Mouse (Mus musculus) kidney, embryonic 14.5 days (tissue): Measurements from ENCODE around the gene Tpst2. TPM values are rescaled to one million over a fixed set of nuclear protein-coding genes. Genes with fewer than 3 reads are reported as not detected.
A peak's percentile ranks its signal among the peaks of the same experiment; 100 is the strongest.
"Not testable (repeated sequence)": the region's sequence is repeated elsewhere in the genome, so short reads cannot be mapped to it uniquely, and the experiment has no call there.

Experiments
- ATAC-seq: fragments of 200-750 bp; cut with Nextera tagmentation; 2 replicates; pipeline ENCODE4 v1.8.0; 2017; ENCODE audit warnings: moderate number of reproducible peaks, mild to moderate bottlenecking, moderate TSS enrichment, moderate library complexity; ENCODE audit not compliant: low FRiP score, low TSS enrichment
- H3K27ac ChIP-seq: fragments of 300-500 bp; sonication (generic); 2 replicates; pipeline ENCODE4 v1.5.1; 2014; ENCODE audit warnings: low read depth, mild to moderate bottlenecking, low read length, moderate library complexity, mixed read lengths
- H3K27me3 ChIP-seq: fragments of 300-500 bp; sonication (generic); 2 replicates; pipeline ENCODE4 v1.6.1; 2014; ENCODE audit warnings: mild to moderate bottlenecking, low read length; ENCODE audit not compliant: control insufficient read depth, insufficient read depth
- H3K36me3 ChIP-seq: fragments of 300-500 bp; sonication (generic); 2 replicates; pipeline ENCODE4 v1.6.1; 2014; ENCODE audit warnings: low read length, mixed read lengths; ENCODE audit not compliant: control insufficient read depth, insufficient read depth
- H3K4me1 ChIP-seq: fragments of 300-500 bp; sonication (generic); 2 replicates; pipeline ENCODE4 v1.6.1; 2014; ENCODE audit warnings: low read length, mixed read lengths; ENCODE audit not compliant: control insufficient read depth, insufficient read depth
- H3K4me2 ChIP-seq: fragments of 300-500 bp; sonication (generic); replicated peaks from 2 replicates; pipeline ENCODE4 v1.6.1; 2014; ENCODE audit warnings: low read depth, mild to moderate bottlenecking, low read length
- H3K4me3 ChIP-seq: fragments of 300-500 bp; sonication (generic); 2 replicates; pipeline ENCODE4 v1.5.1; 2014; ENCODE audit warnings: mild to moderate bottlenecking, low read length
- H3K9ac ChIP-seq: fragments of 300-500 bp; sonication (generic); 2 replicates; pipeline ENCODE4 v1.6.1; 2014; ENCODE audit warnings: low read depth, mild to moderate bottlenecking, low read length, moderate library complexity
- H3K9me3 ChIP-seq: fragments of 300-500 bp; sonication (generic); 2 replicates; pipeline ENCODE4 v1.6.1; 2016; ENCODE audit warnings: low read length; ENCODE audit not compliant: control insufficient read depth
- WGBS: fragments of 180-500 bp; shearing (Covaris S2); extraction: QIAGEN DNeasy Blood & Tissue Kit; methylation state at CpG from one replicate; pipeline ENCODE4 v1.1.7; 2014; 5-methylcytosine and 5-hydroxymethylcytosine counted together
- polyA plus RNA-seq: library from polyadenylated mRNA; unstranded; fragments of >200 nt; fragmentation: Nextera tagmentation; extraction: Ambion mirVana; gene quantifications from 2 replicates; pipeline ENCODE4 v1.2.1, GENCODE M21; 2014

Tpst2 gene
- polyA plus RNA-seq, 1 experiment from 2014 or later: 50.3 TPM

DNA sequence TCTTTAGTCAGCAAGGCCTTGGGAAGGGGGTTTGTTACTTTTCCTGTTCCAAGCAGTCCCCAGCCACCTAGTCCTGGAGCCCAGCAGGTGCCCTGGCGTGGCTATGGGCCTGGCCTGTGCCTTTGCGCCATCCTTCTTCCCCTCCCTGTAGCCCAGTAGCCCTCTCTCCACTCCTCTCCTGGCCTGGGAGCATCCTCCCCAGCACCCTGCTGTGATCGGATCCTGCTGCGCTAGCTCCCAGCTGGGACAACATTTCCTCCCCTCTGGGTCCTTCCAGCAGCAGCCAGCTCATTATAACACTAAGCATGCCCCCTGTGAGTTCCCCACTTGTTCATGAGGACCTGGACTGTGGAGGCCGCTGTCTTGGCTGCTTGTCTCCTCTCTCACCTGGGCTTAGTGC lies 29.4 kb downstream of the Tpst2 start:
- H3K4me3 ChIP-seq: no peak overlapping the region
- H3K36me3 ChIP-seq: peaks cover 43% of the 10 kb centered on the region
- no peak overlapping the region for H3K4me2 ChIP-seq
- H3K4me1 ChIP-seq: no peaks in the 10 kb centered on the region
- H3K9ac ChIP-seq: no peak overlapping the region
- H3K27ac ChIP-seq: no peak overlapping the region
- no peak for ATAC-seq
- WGBS: 79% methylated on average over 5 of the region's 5 CpGs
- no peaks in the 10 kb centered on the region for H3K27me3 ChIP-seq
- H3K9me3 ChIP-seq: no peaks in the 10 kb centered on the region

DNA sequence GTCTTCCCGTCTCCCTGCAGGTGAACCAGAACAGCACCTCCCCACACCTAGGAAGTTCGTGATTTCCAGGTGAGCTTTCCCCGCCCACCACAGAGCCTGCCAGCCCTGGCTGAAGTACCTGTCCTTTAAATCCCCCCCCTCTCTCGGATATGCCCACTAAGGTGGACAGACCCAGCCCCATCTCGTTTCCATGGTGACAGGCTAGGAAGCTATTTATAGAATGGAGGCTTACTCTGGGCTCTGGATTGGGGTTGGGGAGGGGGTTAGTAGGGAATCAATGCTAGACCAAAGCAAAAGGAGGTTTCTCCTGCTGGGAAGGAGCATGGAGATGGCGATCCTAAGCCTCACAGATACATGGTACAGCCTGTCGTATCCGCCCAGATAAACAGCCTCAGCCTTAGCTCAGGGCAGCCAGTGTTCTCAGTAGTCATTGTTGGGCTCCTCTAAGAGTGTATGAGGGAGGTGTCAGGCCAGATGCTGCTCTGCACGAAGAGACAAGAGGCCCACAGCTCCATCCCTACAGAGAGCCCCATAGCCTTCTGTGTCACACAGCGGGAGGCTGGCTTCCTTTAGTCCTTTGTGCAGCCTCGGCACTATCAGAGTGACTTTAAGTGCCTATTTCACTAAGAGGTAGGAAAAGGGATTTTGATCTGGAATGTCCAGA lies 36.9 kb downstream of the Tpst2 start:
- H3K27me3 ChIP-seq: no peaks in the 10 kb centered on the region
- no peak overlapping the region for H3K4me2 ChIP-seq
- H3K27ac ChIP-seq: no peak overlapping the region
- no peaks in the 10 kb centered on the region for H3K9me3 ChIP-seq
- no peaks in the 10 kb centered on the region for H3K4me1 ChIP-seq
- 83% methylated on average over 11 of the region's 11 CpGs for WGBS
- peaks cover 54% of the 10 kb centered on the region for H3K36me3 ChIP-seq
- no peak overlapping the region for H3K4me3 ChIP-seq
- H3K9ac ChIP-seq: no peak overlapping the region
- no peak for ATAC-seq

- no peak overlapping the region for H3K4me2 ChIP-seq
- H3K9me3 ChIP-seq: no peaks in the 10 kb centered on the region
- no peak overlapping the region for H3K4me3 ChIP-seq
- peaks cover 30% of the 10 kb centered on the region for H3K36me3 ChIP-seq
- 0 out of 2 replicates have a peak, but pooled peaks have one; percentile 44 for ATAC-seq
- H3K9ac ChIP-seq: no peak overlapping the region
- WGBS: 75% methylated on average over 5 of the region's 5 CpGs
- H3K4me1 ChIP-seq: no peaks in the 10 kb centered on the region
- no peaks in the 10 kb centered on the region for H3K27me3 ChIP-seq
- no peak overlapping the region for H3K27ac ChIP-seq
Observed at GRCm38 (mm10) chr5:112316468-112316867, 40.0 kb downstream of the Tpst2 start.

DNA sequence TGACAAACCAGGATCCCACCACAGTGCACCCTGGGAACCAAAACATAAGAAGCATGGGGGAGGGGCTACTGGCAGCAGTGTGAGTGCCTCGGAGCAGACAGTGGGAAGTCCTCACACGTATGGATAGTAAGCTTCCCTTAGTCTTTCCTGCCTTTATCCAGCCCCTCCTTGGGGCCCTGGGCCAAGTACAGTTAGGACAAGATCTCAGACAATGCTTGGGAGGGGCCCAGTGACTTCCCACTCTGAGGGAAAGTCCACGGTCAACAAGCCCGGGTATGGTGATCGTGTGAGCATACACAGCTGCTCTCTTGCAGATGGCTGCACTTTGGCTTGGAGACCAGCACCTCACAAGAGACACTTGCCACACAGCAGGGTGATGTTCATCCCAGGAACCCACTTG lies 40.8 kb downstream of the Tpst2 start:
- Histone ChIP-seq H3K27me3 (no peaks in the 10 kb centered on the region), H3K4me3 (no peak overlapping the region), H3K9ac (no peak overlapping the region), H3K4me1 (no peaks in the 10 kb centered on the region), H3K27ac (no peak overlapping the region), H3K4me2 (no peak overlapping the region), H3K9me3 (no peaks in the 10 kb centered on the region), H3K36me3 (peaks cover 24% of the 10 kb centered on the region)
- ATAC-seq: no peak
- 64% methylated on average over 5 of the region's 5 CpGs for WGBS

- not testable (repeated sequence) for H3K9ac ChIP-seq, H3K4me1 ChIP-seq, H3K27ac ChIP-seq, H3K36me3 ChIP-seq, H3K4me3 ChIP-seq, H3K9me3 ChIP-seq, ATAC-seq, H3K4me2 ChIP-seq, H3K27me3 ChIP-seq
- WGBS: 72% methylated on average over 2 of the region's 2 CpGs
Observed at GRCm38 (mm10) chr5:112319343-112319742, 42.9 kb downstream of the Tpst2 start.

DNA sequence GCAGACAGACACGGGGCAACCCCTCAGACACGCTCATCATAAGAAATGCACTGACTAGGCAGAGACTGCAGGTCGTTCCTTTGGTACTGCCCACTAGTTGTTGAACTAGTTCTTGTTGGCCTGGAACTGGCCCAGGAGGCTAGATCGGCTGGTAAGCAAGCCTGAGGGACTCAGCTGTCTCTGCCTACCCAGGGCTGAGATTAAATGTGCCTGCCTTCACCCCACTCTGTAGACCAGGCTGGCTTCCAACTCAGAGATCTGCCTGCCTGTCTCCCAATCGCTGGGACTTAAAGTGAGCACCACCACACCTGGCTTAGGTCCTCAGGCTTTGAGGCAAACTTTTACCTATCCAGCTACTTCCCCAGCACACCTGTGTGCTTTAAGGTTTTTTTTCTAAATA lies 43.9 kb downstream of the Tpst2 start:
- 0 out of 2 replicates have a peak, but pooled peaks cover 8% of the 10 kb centered on the region for H3K4me1 ChIP-seq
- H3K27ac ChIP-seq: no peak overlapping the region
- no peaks in the 10 kb centered on the region for H3K9me3 ChIP-seq
- H3K4me3 ChIP-seq: no peak overlapping the region
- H3K27me3 ChIP-seq: no peaks in the 10 kb centered on the region
- 79% methylated on average over 5 of the region's 5 CpGs for WGBS
- peaks cover 5% of the 10 kb centered on the region for H3K36me3 ChIP-seq
- no peak for ATAC-seq
- H3K4me2 ChIP-seq: no peak overlapping the region
- no peak overlapping the region for H3K9ac ChIP-seq

- H3K9me3 ChIP-seq: no peaks in the 10 kb centered on the region
- no peak overlapping the region for H3K4me3 ChIP-seq
- no peak overlapping the region for H3K27ac ChIP-seq
- WGBS: 75% methylated on average over 6 of the region's 6 CpGs
- no peak overlapping the region for H3K4me2 ChIP-seq
- ATAC-seq: no peak
- H3K4me1 ChIP-seq: 0 out of 2 replicates have a peak, but pooled peaks cover 10% of the 10 kb centered on the region
- no peaks in the 10 kb centered on the region for H3K36me3 ChIP-seq
- H3K9ac ChIP-seq: no peak overlapping the region
- no peaks in the 10 kb centered on the region for H3K27me3 ChIP-seq
Observed at GRCm38 (mm10) chr5:112320936-112321335, 44.4 kb downstream of the Tpst2 start.

DNA sequence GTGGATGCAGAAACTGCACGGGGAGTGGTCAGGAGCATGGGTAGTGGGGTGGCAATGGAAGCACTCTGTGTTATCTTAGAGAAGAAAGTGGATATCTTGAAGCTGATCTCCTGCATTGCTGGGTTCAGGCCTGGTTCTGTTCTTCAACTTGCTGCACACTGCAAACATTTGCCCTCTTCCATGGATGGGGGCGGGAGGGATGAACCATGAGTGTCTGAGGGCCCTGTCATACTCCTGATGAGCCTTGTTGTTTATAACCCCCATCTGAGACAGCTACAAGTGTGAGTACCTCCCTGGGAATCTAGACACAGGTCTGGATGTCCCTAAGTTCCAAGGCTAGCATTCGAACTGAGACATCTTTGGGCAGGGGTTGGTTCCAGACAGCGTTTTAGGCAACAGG lies 44.9 kb downstream of the Tpst2 start:
- Histone ChIP-seq H3K4me3 (no peak overlapping the region), H3K4me1 (0 out of 2 replicates have a peak, but pooled peaks cover 10% of the 10 kb centered on the region), H3K4me2 (no peak overlapping the region), H3K27ac (no peak overlapping the region), H3K36me3 (no peaks in the 10 kb centered on the region), H3K9ac (no peak overlapping the region), H3K27me3 (no peaks in the 10 kb centered on the region), H3K9me3 (no peaks in the 10 kb centered on the region)
- ATAC-seq: no peak
- 86% methylated on average over 4 of the region's 4 CpGs for WGBS

DNA sequence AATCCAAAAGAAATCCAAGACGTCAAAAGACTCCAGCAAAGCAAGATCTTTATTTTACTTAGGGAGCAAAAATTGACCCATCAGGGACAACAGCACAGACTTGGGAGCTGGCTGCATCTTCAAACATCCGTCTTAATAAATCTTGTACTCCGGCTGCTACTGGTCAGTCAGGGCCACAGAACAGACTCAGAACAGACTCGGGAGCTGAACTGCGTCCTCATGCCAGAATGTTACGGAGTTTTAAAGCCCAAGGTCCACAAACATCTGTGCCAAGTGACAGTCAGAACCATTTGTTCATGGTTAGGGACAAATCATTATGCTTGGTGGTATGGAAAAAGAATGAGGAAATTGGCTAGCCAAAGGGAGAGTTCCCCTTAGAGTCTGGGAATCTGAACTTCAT lies 46.8 kb downstream of the Tpst2 start:
- H3K27me3 ChIP-seq: no peaks in the 10 kb centered on the region
- H3K9me3 ChIP-seq: no peaks in the 10 kb centered on the region
- whole genome bisulfite sequencing: 86% methylated on average over 6 of the region's 6 CpGs
- ATAC-seq: no peak
- H3K27ac ChIP-seq: no peak overlapping the region
- no peak overlapping the region for H3K9ac ChIP-seq
- H3K36me3 ChIP-seq: 0 out of 2 replicates have a peak, but pooled peaks cover 4% of the 10 kb centered on the region
- H3K4me2 ChIP-seq: no peak overlapping the region
- H3K4me3 ChIP-seq: no peak overlapping the region
- peaks cover 19% of the 10 kb centered on the region for H3K4me1 ChIP-seq
